Mouse (Mus musculus) intestine, embryonic 16.5 days (tissue): ENCODE measurements around the gene Tbc1d4. TPM values are rescaled to one million over a fixed set of nuclear protein-coding genes. Genes with fewer than 3 reads are reported as not detected.

ENCODE experiments used
- ATAC-seq: fragments of 200-750 bp; cut with Nextera tagmentation; 2 replicates; pipeline ENCODE4 v1.8.0; 2017; ENCODE audit warnings: moderate TSS enrichment, moderate library complexity
- H3K27ac ChIP-seq: fragments of 300-500 bp; sonication (generic); 2 replicates; pipeline ENCODE4 v1.5.1; 2014; ENCODE audit warnings: mild to moderate bottlenecking, low read length
- H3K27me3 ChIP-seq: fragments of 300-500 bp; sonication (generic); replicated peaks from 2 replicates; pipeline ENCODE4 v1.6.1; 2014; ENCODE audit warnings: low read length, control low read depth, mixed read lengths; ENCODE audit not compliant: control insufficient read depth, insufficient read depth
- H3K36me3 ChIP-seq: fragments of 300-500 bp; sonication (generic); 2 replicates; pipeline ENCODE4 v1.6.1; 2014; ENCODE audit warnings: low read length, control low read depth; ENCODE audit not compliant: control insufficient read depth, insufficient read depth
- H3K4me1 ChIP-seq: fragments of 300-500 bp; sonication (generic); 2 replicates; pipeline ENCODE4 v1.6.1; 2014; ENCODE audit warnings: low read length, control low read depth, mixed read lengths; ENCODE audit not compliant: control insufficient read depth, insufficient read depth
- H3K4me2 ChIP-seq: fragments of 300-500 bp; sonication (generic); 2 replicates; pipeline ENCODE4 v1.6.1; 2014; ENCODE audit warnings: low read depth, low read length, control low read depth
- H3K4me3 ChIP-seq: fragments of 300-500 bp; sonication (generic); 2 replicates; pipeline ENCODE4 v1.5.1; 2014; ENCODE audit warnings: mild to moderate bottlenecking, low read length
- H3K9ac ChIP-seq: fragments of 300-500 bp; sonication (generic); 2 replicates; pipeline ENCODE4 v1.6.1; 2014; ENCODE audit warnings: low read depth, low read length
- H3K9me3 ChIP-seq: fragments of 300-500 bp; sonication (generic); 2 replicates; pipeline ENCODE4 v1.6.1; 2016; ENCODE audit warnings: low read length, control low read depth; ENCODE audit not compliant: control insufficient read depth
- WGBS: fragments of 180-500 bp; shearing (Covaris S2); extraction: QIAGEN DNeasy Blood & Tissue Kit; methylation state at CpG from one replicate; pipeline ENCODE4 v1.1.7; 2014; 5-methylcytosine and 5-hydroxymethylcytosine counted together
- polyA plus RNA-seq: library from polyadenylated mRNA; unstranded; fragments of >200 nt; fragmentation: Nextera tagmentation; extraction: Ambion mirVana; gene quantifications from 2 replicates; pipeline ENCODE4 v1.2.1, GENCODE M21; 2015

The Tbc1d4 gene
- polyA plus RNA-seq, 1 experiment from 2014 or later: 8.4 TPM

DNA sequence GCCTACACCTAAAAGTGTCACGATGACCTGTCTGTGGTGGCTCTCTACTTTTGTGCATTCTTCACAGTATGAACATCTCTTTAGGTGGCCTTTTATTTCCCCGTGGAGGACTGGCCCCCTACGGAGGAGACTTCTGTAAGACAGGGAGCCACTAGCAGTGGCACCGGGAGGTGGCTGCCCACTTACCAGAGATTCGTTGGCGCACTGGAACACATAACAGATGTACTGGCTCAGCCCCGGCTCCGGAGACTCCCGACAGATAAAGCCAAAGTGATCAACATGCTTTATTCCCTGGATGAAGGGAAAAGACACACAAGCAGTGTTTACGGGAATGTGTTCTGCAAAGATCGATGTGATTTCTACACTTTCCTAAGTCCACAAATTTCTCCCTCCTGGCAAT is 108.2 kb downstream of the Tbc1d4 start:
- no peak overlapping the region for H3K4me2 ChIP-seq
- no peaks in the 10 kb centered on the region for H3K9me3 ChIP-seq
- no peak for ATAC-seq
- WGBS: 64% methylated on average over 11 of the region's 11 CpGs
- no peak overlapping the region for H3K9ac ChIP-seq
- no peaks in the 10 kb centered on the region for H3K4me1 ChIP-seq
- no peak overlapping the region for H3K4me3 ChIP-seq
- no peaks in the 10 kb centered on the region for H3K27me3 ChIP-seq
- H3K27ac ChIP-seq: no peak overlapping the region
- no peaks in the 10 kb centered on the region for H3K36me3 ChIP-seq

DNA sequence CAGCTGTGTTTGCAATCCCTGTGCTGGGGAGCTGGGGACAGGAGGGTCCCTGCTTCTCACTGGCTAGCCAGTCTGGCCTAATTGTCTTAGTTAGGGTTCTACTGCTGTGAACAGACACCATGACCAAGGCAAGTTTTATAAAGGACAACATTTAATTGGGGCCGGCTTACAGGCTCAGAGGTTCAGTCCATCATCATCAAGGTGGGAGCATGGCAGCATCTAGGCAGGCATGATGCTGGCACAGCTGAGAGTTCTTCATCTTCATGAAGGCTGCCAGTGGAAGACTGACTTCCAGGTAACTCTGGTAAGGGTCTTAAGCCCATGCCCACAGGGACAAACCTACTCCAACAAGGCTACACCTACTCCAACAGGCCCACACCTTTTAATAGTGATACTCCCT is 109.2 kb downstream of the Tbc1d4 start:
- Histone ChIP-seq H3K4me1 (no peaks in the 10 kb centered on the region), H3K36me3 (no peaks in the 10 kb centered on the region), H3K9me3 (no peaks in the 10 kb centered on the region), H3K27me3 (no peaks in the 10 kb centered on the region), H3K4me3 (no peak overlapping the region), H3K4me2 (no peak overlapping the region), H3K27ac (no peak overlapping the region), H3K9ac (no peak overlapping the region)
- no peak for ATAC-seq
- WGBS: 92% methylated on average over 1 of the region's 1 CpGs

DNA sequence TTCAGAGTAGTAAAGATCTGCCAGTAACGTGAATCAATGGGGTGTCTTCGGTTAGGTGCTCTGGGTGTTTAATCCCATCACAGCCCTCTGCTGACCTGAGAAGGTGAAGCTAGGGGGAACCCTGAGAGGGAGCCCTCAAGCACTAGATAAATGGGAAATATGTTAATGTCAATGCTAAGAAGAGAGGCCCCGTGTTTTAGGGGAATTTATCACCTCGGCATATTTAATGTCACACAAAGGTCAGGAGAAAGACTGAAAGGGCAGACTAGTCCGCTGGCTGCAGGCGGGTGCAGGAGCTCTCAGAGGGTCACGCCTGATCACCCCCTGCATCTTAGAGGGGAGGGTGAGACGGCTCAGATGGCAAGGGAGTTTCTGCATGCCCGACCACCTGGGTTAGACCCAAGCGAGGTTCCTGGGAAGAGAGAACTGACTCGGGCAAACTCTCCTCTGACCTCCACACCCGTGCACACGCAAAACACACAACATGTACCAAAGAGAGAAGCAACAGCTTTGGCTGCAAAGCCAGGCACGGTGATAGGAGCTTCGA is 120.7 kb downstream of the Tbc1d4 start:
- Histone ChIP-seq H3K4me3 (no peak overlapping the region), H3K27ac (no peak overlapping the region), H3K27me3 (no peaks in the 10 kb centered on the region), H3K9me3 (no peaks in the 10 kb centered on the region), H3K4me1 (no peaks in the 10 kb centered on the region), H3K4me2 (no peak overlapping the region), H3K36me3 (no peaks in the 10 kb centered on the region), H3K9ac (no peak overlapping the region)
- WGBS: 56% methylated on average over 15 of the region's 15 CpGs
- no peak for ATAC-seq

DNA sequence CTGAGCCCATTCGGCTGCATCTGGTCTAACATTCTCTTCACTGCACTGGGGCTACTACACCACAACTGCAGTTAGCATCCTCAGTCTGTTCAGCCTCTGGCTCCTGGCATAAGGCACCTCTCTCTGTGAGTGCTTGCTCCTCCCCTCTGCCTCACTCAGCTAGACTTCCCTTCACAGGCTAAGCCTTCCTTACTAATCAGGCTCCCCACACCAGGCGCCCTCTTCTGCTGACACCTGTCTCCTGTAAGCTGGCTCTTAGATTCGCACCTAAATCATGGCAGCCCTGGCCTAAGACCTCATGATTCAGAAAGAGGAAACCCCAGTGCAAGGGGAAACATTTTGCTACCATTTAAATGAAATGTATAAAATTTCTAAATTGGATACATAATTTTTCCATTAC is 122.4 kb downstream of the Tbc1d4 start:
- Histone ChIP-seq H3K9me3 (no peaks in the 10 kb centered on the region), H3K36me3 (no peaks in the 10 kb centered on the region), H3K4me3 (no peak overlapping the region), H3K9ac (no peak overlapping the region), H3K4me2 (no peak overlapping the region), H3K27ac (no peak overlapping the region), H3K4me1 (no peaks in the 10 kb centered on the region), H3K27me3 (no peaks in the 10 kb centered on the region)
- no peak for ATAC-seq
- 65% methylated on average over 3 of the region's 3 CpGs for WGBS

DNA sequence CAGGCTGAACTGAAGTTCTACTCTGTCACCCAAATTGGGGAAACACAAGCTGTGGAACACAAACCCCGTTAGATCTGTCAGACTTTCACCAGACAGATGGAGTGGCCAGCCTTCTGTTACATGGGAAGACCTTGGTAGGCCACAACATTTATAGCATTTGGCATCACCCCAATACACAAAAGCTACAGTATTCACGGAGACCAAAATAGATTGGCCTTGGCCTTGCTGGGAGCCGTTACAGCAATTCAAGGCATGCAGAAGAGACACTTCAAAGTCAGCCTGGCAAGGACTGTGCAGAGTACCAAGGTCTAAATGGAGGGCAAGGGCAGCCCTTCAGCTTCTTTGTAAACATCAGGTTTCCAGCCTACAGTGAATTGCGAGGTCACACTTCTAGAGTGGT is 125.8 kb downstream of the Tbc1d4 start:
- WGBS: 51% methylated on average over 4 of the region's 4 CpGs
- H3K4me3 ChIP-seq: no peak overlapping the region
- H3K36me3 ChIP-seq: no peaks in the 10 kb centered on the region
- no peaks in the 10 kb centered on the region for H3K4me1 ChIP-seq
- no peak overlapping the region for H3K4me2 ChIP-seq
- no peaks in the 10 kb centered on the region for H3K27me3 ChIP-seq
- H3K9ac ChIP-seq: no peak overlapping the region
- no peaks in the 10 kb centered on the region for H3K9me3 ChIP-seq
- no peak for ATAC-seq
- H3K27ac ChIP-seq: peak overlapping the region; percentile 19; the same call in 1 of the 2 replicates

DNA sequence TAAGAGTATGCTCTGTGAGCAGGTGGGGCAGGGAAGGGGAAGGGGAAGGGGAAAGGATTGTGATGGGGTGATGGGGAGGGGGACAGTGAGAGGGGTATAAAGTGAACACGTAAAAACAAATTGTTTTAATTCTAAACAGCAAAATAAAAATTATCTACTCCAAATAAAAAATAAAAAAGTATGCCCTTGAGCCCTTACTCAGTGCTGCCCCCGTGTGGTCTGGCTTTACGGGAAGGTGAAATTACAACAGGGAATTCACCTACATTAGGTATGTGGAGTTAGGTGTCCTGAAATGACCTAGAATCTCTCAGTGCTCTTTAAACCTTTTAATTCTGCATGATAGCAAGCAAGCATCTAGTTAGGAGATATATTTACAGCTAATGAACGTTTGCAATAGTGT is 126.7 kb downstream of the Tbc1d4 start:
- H3K4me1 ChIP-seq: no peaks in the 10 kb centered on the region
- 45% methylated on average over 4 of the region's 4 CpGs for WGBS
- no peaks in the 10 kb centered on the region for H3K36me3 ChIP-seq
- no peak overlapping the region for H3K27ac ChIP-seq
- no peak overlapping the region for H3K4me2 ChIP-seq
- H3K9ac ChIP-seq: no peak overlapping the region
- no peak overlapping the region for H3K4me3 ChIP-seq
- no peaks in the 10 kb centered on the region for H3K27me3 ChIP-seq
- no peaks in the 10 kb centered on the region for H3K9me3 ChIP-seq
- ATAC-seq: no peak

DNA sequence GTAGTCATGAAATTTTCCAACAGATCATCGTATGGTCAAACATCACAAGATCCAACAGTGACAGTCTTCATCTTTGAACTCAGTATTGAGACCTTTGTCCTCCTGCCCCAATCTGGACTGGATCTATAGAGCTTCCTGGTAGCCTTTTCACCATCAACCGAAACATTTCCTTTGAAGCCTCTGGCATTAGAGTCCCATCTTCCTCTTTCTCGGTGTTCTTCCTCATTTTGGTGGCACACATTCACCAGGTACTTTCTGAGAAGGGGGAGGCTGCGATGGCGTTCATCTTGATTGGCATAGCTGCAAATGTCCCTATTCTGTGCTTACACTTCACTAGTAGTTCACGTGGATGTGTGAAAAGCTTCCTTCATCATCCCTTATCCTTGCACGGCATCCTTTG is 127.8 kb downstream of the Tbc1d4 start:
- ATAC-seq: no peak
- H3K4me2 ChIP-seq: no peak overlapping the region
- H3K4me1 ChIP-seq: no peaks in the 10 kb centered on the region
- H3K9ac ChIP-seq: no peak overlapping the region
- no peak overlapping the region for H3K27ac ChIP-seq
- no peaks in the 10 kb centered on the region for H3K9me3 ChIP-seq
- no peaks in the 10 kb centered on the region for H3K27me3 ChIP-seq
- H3K36me3 ChIP-seq: no peaks in the 10 kb centered on the region
- H3K4me3 ChIP-seq: no peak overlapping the region
- WGBS: 84% methylated on average over 7 of the region's 7 CpGs

DNA sequence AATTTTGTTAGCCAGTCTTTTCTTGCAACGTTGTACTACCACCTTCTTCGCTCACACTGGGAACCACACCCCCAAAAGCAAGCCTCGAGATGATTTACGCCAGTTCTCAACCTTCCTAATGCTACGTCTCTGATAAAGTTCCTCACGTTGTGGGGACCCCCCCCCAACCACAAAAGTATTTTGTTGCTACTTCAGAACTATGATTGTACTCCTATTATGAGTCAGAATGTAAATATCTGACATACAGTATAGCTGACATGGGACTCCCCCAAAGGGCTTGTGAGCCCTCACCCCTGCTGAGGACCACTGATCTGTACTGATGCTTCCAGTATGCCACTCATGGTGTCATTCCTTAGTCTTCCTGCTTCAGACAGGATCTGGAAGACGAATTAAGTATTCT is 128.4 kb downstream of the Tbc1d4 start:
- no peak overlapping the region for H3K4me3 ChIP-seq
- no peak overlapping the region for H3K9ac ChIP-seq
- H3K9me3 ChIP-seq: no peaks in the 10 kb centered on the region
- H3K4me2 ChIP-seq: no peak overlapping the region
- no peaks in the 10 kb centered on the region for H3K4me1 ChIP-seq
- H3K27me3 ChIP-seq: no peaks in the 10 kb centered on the region
- no peak overlapping the region for H3K27ac ChIP-seq
- ATAC-seq: no peak
- WGBS: 84% methylated on average over 7 of the region's 7 CpGs
- no peaks in the 10 kb centered on the region for H3K36me3 ChIP-seq

DNA sequence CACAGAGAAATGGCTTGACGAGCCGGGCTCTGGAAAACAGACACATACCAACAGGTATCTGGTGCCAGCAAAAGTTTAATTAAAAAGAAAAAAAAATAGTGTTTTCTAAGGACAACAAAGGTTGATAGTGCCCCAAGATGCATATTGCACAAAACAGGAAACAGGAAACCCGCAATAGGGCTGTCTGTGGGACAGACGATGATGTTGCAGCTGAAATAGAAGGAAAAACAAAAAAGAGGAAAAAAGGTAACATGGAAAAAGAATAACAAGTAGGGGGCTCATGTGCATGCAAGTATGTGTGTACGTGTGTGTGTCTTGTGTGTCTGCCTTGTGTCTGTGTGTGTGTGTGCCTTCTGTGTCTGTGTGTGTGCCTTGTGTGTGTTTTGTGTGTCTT is 131.2 kb downstream of the Tbc1d4 start:
- H3K4me2 ChIP-seq: no peak overlapping the region
- H3K4me3 ChIP-seq: no peak overlapping the region
- H3K9me3 ChIP-seq: no peaks in the 10 kb centered on the region
- H3K36me3 ChIP-seq: no peaks in the 10 kb centered on the region
- no peaks in the 10 kb centered on the region for H3K4me1 ChIP-seq
- no peaks in the 10 kb centered on the region for H3K27me3 ChIP-seq
- no peak overlapping the region for H3K27ac ChIP-seq
- no peak overlapping the region for H3K9ac ChIP-seq
- 67% methylated on average over 5 of the region's 5 CpGs for WGBS
- no peak for ATAC-seq

DNA sequence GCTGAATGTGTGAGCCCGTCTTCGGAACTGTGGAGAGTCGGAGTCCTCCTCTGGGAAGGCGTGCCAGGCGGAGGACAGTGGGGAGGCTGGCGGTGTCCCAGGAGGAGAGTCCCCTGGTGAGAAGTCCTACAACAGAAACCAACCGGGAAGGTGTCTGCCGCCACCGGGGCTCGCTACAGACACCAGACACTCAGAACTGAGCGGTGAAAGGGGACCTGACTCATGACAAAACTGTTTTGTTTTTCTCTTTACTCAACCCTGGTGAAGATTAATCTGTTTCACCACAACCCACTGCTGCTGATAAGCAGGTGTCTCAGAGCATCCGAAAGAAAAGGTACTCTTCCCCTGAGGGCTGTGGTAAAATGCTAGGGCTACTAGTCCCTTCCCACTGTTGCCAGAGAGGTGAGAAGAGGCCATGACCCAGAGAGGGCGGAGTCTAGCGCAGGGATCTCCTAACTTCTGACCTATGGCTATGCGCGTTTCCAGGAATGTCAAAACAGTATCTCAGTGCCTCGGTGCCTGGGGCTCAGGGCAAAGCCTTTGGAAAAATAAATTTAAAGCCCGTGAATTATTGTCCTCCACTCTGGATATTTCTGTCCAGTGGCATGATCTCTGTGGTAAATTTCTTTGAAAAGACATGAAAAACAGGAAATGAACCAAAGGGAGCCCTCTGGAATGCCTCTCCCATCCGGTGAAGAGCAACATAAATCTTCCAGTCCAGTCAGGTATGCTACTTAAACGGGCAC is 131.7 kb downstream of the Tbc1d4 start:
- no peaks in the 10 kb centered on the region for H3K9me3 ChIP-seq
- H3K36me3 ChIP-seq: no peaks in the 10 kb centered on the region
- ATAC-seq: no peak
- no peak overlapping the region for H3K4me2 ChIP-seq
- H3K27me3 ChIP-seq: no peaks in the 10 kb centered on the region
- no peak overlapping the region for H3K9ac ChIP-seq
- H3K4me1 ChIP-seq: no peaks in the 10 kb centered on the region
- H3K27ac ChIP-seq: no peak overlapping the region
- WGBS: 63% methylated on average over 20 of the region's 20 CpGs
- no peak overlapping the region for H3K4me3 ChIP-seq
